Mouse (Mus musculus) kidney, embryonic 16.5 days (tissue): ENCODE data around the gene Alkbh3. TPM values are rescaled to one million over a fixed set of nuclear protein-coding genes. Genes with fewer than 3 reads are reported as not detected.

Experiments used
- ATAC-seq: fragments of 200-750 bp; cut with Nextera tagmentation; 2 replicates; pipeline ENCODE4 v1.8.0; 2017; ENCODE audit warnings: moderate TSS enrichment; ENCODE audit not compliant: low FRiP score, low TSS enrichment
- H3K27ac ChIP-seq: fragments of 300-500 bp; sonication (generic); 2 replicates; pipeline ENCODE4 v1.5.1; 2014; ENCODE audit warnings: low read length
- H3K27me3 ChIP-seq: fragments of 300-500 bp; sonication (generic); 2 replicates; pipeline ENCODE4 v1.6.1; 2014; ENCODE audit warnings: low read length, control low read depth, mixed read lengths; ENCODE audit not compliant: insufficient read depth
- H3K36me3 ChIP-seq: fragments of 300-500 bp; sonication (generic); 2 replicates; pipeline ENCODE4 v1.6.1; 2014; ENCODE audit warnings: low read length, control low read depth, mixed read lengths; ENCODE audit not compliant: insufficient read depth
- H3K4me1 ChIP-seq: fragments of 300-500 bp; sonication (generic); 2 replicates; pipeline ENCODE4 v1.6.1; 2014; ENCODE audit warnings: low read length, control low read depth, mixed read lengths; ENCODE audit not compliant: insufficient read depth
- H3K4me2 ChIP-seq: fragments of 300-500 bp; sonication (generic); replicated peaks from 2 replicates; pipeline ENCODE4 v1.6.1; 2014; ENCODE audit warnings: low read depth, low read length
- H3K4me3 ChIP-seq: fragments of 300-500 bp; sonication (generic); 2 replicates; pipeline ENCODE4 v1.5.1; 2014; ENCODE audit warnings: mild to moderate bottlenecking, low read length
- H3K9ac ChIP-seq: fragments of 300-500 bp; sonication (generic); replicated peaks from 2 replicates; pipeline ENCODE4 v1.6.1; 2014; ENCODE audit warnings: low read length
- H3K9me3 ChIP-seq: fragments of 300-500 bp; sonication (generic); 2 replicates; pipeline ENCODE4 v1.6.1; 2016; ENCODE audit warnings: low read length, control low read depth
- WGBS: fragments of 180-500 bp; shearing (Covaris S2); extraction: QIAGEN DNeasy Blood & Tissue Kit; methylation state at CpG from one replicate; pipeline ENCODE4 v1.1.7; 2014; 5-methylcytosine and 5-hydroxymethylcytosine counted together
- polyA plus RNA-seq: library from polyadenylated mRNA; unstranded; fragments of >200 nt; fragmentation: Nextera tagmentation; extraction: Ambion mirVana; gene quantifications from 2 replicates; pipeline ENCODE4 v1.2.1, GENCODE M21; 2015

Gene Alkbh3
- polyA plus RNA-seq, 1 experiment from 2014 or later = 67.5 TPM

GRCm38 (mm10) chr2:94044174-94044573 lies 33.6 kb upstream of the Alkbh3 start:
- no peak overlapping the region for H3K9ac ChIP-seq
- H3K4me1 ChIP-seq = no peaks in the 10 kb centered on the region
- WGBS = 84% methylated on average over 2 of the region's 2 CpGs
- no peak overlapping the region for H3K4me2 ChIP-seq
- no peaks in the 10 kb centered on the region for H3K27me3 ChIP-seq
- no peaks in the 10 kb centered on the region for H3K9me3 ChIP-seq
- no peak overlapping the region for H3K4me3 ChIP-seq
- no peak for ATAC-seq
- H3K27ac ChIP-seq = no peak overlapping the region
- peaks cover 7% of the 10 kb centered on the region; the same call in 1 of the 2 replicates for H3K36me3 ChIP-seq

- Histone ChIP-seq H3K4me2 (no peak overlapping the region), H3K9ac (no peak overlapping the region), H3K27ac (no peak overlapping the region), H3K27me3 (no peaks in the 10 kb centered on the region), H3K9me3 (no peaks in the 10 kb centered on the region), H3K4me1 (no peaks in the 10 kb centered on the region), H3K4me3 (no peak overlapping the region), H3K36me3 (peaks cover 7% of the 10 kb centered on the region; the same call in 1 of the 2 replicates)
- ATAC-seq = no peak
- 72% methylated on average over 5 of the region's 5 CpGs for WGBS
These were observed 33.1 kb upstream of the Alkbh3 start for GRCm38 (mm10) chr2:94043662-94044061.

- peaks cover 7% of the 10 kb centered on the region; the same call in 1 of the 2 replicates for H3K36me3 ChIP-seq
- H3K4me2 ChIP-seq = no peak overlapping the region
- no peak overlapping the region for H3K4me3 ChIP-seq
- no peaks in the 10 kb centered on the region for H3K27me3 ChIP-seq
- 93% methylated on average over 3 of the region's 3 CpGs for WGBS
- no peak overlapping the region for H3K9ac ChIP-seq
- H3K4me1 ChIP-seq = no peaks in the 10 kb centered on the region
- no peaks in the 10 kb centered on the region for H3K9me3 ChIP-seq
- no peak for ATAC-seq
- H3K27ac ChIP-seq = no peak overlapping the region
These were observed 31.9 kb upstream of the Alkbh3 start for GRCm38 (mm10) chr2:94042461-94042860.

GRCm38 (mm10) chr2:94040391-94041125 lies 30.0 kb upstream of the Alkbh3 start:
- no peak for ATAC-seq
- H3K36me3 ChIP-seq = peaks cover 7% of the 10 kb centered on the region; the same call in 1 of the 2 replicates
- no peak overlapping the region for H3K27ac ChIP-seq
- H3K4me3 ChIP-seq = no peak overlapping the region
- no peak overlapping the region for H3K9ac ChIP-seq
- H3K4me2 ChIP-seq = no peak overlapping the region
- no peaks in the 10 kb centered on the region for H3K27me3 ChIP-seq
- WGBS = 83% methylated on average over 5 of the region's 5 CpGs
- no peaks in the 10 kb centered on the region for H3K9me3 ChIP-seq
- no peaks in the 10 kb centered on the region for H3K4me1 ChIP-seq

- peaks cover 7% of the 10 kb centered on the region; the same call in 1 of the 2 replicates for H3K36me3 ChIP-seq
- H3K4me3 ChIP-seq = no peak overlapping the region
- H3K9ac ChIP-seq = no peak overlapping the region
- WGBS = 76% methylated on average over 9 of the region's 9 CpGs
- H3K4me1 ChIP-seq = no peaks in the 10 kb centered on the region
- no peaks in the 10 kb centered on the region for H3K27me3 ChIP-seq
- ATAC-seq = no peak
- H3K4me2 ChIP-seq = no peak overlapping the region
- H3K9me3 ChIP-seq = no peaks in the 10 kb centered on the region
- no peak overlapping the region for H3K27ac ChIP-seq
These were observed 25.1 kb upstream of the Alkbh3 start for GRCm38 (mm10) chr2:94035428-94036331.

GRCm38 (mm10) chr2:94030602-94031001 lies 20.0 kb upstream of the Alkbh3 start:
- Histone ChIP-seq H3K9me3 (no peaks in the 10 kb centered on the region), H3K4me1 (no peaks in the 10 kb centered on the region), H3K27ac (no peak overlapping the region), H3K4me2 (no peak overlapping the region), H3K9ac (no peak overlapping the region), H3K4me3 (no peak overlapping the region), H3K36me3 (peaks cover 7% of the 10 kb centered on the region; the same call in 1 of the 2 replicates), H3K27me3 (no peaks in the 10 kb centered on the region)
- no peak for ATAC-seq

GRCm38 (mm10) chr2:94024637-94025036 lies 14.0 kb upstream of the Alkbh3 start:
- no peak for ATAC-seq
- Histone ChIP-seq H3K36me3 (no peaks in the 10 kb centered on the region), H3K4me2 (no peak overlapping the region), H3K9me3 (no peaks in the 10 kb centered on the region), H3K9ac (no peak overlapping the region), H3K27me3 (no peaks in the 10 kb centered on the region), H3K27ac (no peak overlapping the region), H3K4me1 (no peaks in the 10 kb centered on the region), H3K4me3 (no peak overlapping the region)
- 58% methylated on average over 6 of the region's 6 CpGs for WGBS

- WGBS = 8% methylated on average over 2 of the region's 2 CpGs
- no peak overlapping the region for H3K27ac ChIP-seq
- H3K36me3 ChIP-seq = peaks cover 56% of the 10 kb centered on the region
These were observed 8.3 kb downstream of the Alkbh3 start for GRCm38 (mm10) chr2:94002331-94002730.

GRCm38 (mm10) chr2:94001918-94002317 lies 8.7 kb downstream of the Alkbh3 start:
- peaks cover 56% of the 10 kb centered on the region for H3K36me3 ChIP-seq
- no peaks in the 10 kb centered on the region for H3K9me3 ChIP-seq
- H3K27ac ChIP-seq = no peak overlapping the region; the same call in 1 of the 2 replicates
- H3K4me3 ChIP-seq = no peak overlapping the region
- WGBS = 79% methylated on average over 4 of the region's 4 CpGs
- H3K4me1 ChIP-seq = no peaks in the 10 kb centered on the region
- H3K9ac ChIP-seq = no peak overlapping the region
- H3K4me2 ChIP-seq = no peak overlapping the region
- ATAC-seq = no peak
- H3K27me3 ChIP-seq = no peaks in the 10 kb centered on the region

More at GRCm38 (mm10) chr2:94002331-94002730, 8.3 kb downstream of the Alkbh3 start:
- no peaks in the 10 kb centered on the region for H3K4me1 ChIP-seq
- no peaks in the 10 kb centered on the region for H3K27me3 ChIP-seq
- H3K4me2 ChIP-seq = no peak overlapping the region
- no peak overlapping the region for H3K4me3 ChIP-seq
- ATAC-seq = peak; percentile 74; the same call in 1 of the 2 replicates
- no peak overlapping the region for H3K9ac ChIP-seq
- no peaks in the 10 kb centered on the region for H3K9me3 ChIP-seq
